Mouse (Mus musculus): ENCODE measurements around the gene Pxt1.

Pxt1 gene

DNA sequence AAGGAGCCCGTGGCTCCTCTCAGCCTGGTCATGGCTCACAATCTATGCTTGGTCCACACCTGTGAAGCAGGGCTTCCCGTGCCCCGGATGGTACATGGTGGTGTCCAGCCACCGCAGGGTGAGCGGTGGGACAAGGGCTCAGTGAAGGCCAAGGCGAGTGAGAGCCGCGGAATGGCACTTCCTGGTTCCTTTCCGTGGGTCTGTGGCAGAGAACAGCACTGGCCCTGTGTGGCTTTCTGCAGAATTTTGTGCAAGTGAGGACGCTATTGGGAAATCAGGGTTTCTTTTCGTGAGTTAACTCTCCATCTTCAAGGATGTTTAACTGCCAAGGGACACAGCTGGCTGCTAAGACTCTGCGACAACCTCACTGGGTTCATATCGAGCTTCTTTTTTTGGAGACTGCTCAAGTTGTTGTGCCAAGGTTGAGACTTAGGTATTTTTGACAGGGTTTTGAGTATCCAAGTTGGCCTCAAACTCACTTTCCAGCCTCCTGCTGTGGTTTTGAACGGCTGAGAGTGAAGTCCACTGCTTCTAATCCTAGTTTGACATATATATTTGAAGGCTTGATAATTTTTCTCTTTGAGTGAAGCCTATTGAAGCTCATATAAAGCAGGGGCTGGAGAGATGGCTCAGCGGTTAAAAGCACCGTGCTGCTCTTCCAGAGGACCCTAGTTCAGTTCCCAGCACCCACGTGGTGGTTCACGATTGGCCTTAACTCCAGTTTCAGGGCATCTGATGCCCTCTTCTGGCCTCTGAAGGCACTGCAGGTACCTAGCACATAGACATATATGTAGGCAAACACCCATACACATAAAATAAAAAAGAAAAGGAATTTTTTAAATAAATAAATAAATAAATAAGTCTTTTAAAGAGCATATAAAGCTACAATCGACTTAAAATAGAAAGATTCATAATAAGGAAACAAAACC lies 3.6 kb upstream of the Pxt1 start:
- DNase-seq (ENCODE audit: low read depth), result no peak

DNA sequence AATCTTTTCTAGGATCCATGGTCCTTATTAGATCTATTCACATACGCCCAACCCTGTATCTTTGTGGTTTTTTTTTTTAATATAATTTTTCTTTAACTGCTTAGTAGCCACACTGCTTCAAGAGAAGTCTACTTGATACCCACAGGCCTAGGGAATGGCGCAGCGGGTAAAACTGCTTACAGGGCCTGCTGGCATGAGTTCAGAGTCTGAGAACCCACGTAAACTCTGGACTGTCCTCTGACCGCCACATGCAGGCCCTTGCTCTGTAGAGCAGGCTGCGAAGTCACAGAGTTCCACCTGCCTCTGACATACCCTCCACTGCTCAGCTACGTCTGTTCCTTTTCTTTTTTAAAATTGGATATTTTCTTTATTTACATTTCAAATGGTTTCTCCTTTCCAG lies 841 bp upstream of the Pxt1 start:
- no peak for DNase-seq (ENCODE audit: low read depth)

DNA sequence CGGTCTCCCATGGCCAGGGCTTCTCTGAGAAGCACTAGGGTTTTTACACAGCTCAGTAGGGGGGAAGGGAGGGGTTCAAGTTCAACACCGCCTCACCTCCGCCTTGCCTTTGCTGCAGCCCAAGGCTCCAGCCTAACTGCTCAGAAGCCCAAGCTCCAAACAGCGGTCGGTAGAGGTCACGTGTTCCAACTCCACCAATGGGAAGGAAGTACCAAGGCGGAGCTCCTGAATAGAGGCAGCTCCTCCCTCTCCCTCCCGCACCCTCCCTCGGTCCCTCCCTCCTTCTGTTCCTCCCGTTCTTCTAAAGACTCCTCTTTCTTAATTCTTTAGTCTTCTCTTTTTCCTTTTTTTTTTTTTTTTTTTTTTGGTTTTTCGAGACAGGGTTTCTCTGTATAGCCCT lies 1.5 kb downstream of the Pxt1 start:
- DNase-seq (ENCODE audit: low read depth), result peak; percentile 53

DNA sequence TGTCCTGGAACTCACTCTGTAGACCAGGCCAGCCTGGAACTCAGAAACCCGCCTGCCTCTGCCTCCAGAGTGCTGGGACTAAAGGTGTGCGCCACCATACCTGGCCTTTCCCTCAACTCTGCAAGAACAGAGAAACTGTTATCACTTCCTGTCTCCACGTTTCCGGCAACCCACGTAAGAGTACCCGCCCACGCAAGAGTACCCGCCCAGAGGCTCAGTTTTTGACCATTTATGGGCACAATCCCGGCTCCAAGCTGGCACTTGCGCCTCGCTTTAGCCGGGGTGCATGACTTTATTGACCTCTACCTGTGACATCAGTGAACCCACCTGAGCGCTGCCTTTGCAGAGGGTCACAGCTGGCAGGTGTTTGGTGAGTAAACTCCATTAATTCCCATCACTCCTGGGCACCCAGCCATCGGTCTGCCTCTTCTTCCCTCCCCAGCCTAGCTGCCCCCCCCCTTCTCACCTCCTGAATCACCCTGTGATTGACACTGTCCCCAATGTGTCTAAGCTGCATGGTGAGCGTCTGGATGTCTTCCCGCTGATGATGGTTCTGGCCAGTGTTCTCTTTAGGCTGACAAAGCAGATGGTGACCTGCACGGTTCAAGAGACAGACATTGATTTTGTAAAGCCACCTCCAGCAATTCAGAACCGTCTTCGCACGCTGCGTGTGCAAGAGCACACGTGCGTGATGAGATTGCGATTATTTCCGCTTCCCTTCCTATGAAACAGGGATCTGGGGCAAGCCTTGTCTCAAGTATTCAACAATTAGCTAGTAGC lies 2.7 kb downstream of the Pxt1 start:
- no peak for DNase-seq (ENCODE audit: low read depth)

DNA sequence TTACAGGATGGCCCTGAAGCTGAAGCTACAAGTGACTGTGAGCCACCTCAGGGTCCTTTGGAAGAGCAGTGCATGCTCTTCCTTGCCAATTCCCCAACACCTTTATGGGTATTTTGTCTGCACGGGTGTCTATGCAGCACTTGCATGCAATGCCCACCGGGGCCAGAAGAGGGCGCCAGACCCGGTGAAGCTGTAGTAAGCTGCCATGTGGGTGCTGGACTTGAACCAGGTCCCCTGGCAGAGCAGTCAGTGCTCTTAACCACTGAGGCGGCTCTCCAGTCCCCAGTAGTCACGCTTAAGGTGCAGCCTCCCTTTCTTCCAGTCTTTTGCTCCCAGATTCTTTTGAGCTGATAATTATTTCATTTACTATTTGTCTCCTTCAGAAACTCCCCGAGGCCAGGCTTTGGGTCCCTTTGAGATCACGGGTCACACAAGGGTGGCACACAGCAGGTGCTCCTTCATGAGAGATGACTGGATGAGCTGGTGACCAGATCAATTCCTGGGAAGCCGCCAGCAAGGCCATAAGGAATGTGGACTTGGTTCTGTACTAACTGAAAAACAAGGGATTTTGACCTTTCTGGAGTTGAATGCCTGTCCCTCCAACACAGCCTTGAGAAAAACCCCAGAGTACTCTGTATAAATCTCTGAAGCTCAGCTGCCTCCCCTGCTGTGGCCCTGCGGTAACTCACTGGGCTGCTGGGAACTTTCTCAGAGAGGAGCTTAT lies 6.9 kb downstream of the Pxt1 start:
- DNase-seq (ENCODE audit: low read depth), result no peak

DNA sequence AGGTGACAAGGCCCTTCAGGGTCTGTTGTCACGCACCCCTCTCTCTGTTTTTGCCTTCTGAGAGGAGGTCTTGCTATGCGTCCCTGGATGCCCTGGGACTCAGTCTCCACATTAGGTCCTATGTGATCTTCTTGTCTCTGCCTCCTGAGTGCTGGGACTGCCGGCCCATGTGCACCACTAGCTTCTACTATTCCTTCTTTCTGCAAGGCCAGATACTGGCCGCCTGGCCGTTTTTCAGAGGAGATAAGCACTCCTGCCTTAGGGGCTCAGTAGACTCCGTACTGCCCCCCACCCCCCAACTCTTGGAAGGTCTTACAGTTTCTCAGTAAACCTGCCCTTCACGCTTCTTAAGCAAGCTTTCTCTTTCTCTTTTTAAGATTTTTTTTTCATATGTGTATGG lies 7.5 kb downstream of the Pxt1 start:
- DNase-seq (ENCODE audit: low read depth), result no peak

DNA sequence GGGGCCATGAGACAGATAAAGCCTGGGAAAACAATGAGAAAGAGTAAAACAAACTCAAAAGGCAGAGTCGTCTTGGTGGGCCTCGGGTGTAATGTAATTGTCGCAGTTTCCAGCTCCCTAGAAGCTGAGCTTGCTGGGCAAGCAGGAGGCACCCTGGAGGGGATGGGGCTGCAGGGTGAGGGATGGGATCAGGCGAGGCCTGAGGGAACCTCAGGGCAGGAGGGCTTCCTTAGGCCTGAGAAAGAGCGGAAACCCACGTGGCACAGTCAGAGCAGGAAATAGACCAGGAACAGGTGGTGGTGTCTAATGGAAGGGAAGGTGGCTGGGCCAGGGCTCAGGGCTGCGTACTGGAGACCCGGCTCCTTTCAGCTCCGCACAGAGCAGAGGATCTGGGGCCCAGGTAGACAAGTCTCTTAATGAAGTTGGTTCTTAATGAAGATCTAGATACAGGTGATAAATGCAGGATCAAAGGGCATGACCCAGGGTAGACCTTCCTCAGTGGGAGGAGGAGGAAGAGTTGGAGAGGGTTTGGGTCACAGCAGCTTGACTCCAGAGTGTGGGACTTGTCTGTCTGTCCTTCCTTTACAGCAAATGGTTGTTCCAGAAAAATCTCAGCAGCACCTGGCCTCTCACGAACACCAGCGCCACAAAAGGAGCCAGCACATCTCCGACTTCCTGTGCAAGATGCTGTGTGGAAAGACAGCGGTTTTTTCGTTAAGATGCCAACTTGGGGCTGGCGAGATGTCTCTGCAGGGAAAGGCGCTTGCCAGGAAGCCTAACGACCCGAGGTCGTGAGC lies 9.3 kb downstream of the Pxt1 start:
- DNase-seq (ENCODE audit: low read depth), result no peak

DNA sequence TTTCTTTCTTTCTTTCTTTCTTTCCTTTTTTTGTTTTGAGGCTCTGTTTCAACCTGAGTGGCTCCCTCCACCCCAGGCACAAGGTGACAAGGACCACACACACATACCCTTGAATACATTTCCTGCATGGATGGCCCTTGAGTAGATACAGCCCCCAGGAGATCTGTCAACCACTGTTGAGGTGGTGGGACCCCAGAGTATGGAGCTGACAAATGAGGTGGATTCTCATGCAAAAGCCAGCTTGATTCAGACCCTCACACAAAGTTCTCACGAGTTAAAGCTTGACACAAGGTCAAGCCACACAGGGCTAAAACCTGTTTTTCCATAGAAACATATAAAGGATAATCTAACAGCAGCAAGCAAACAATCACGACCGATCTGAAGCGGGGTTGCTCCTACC lies 11.4 kb downstream of the Pxt1 start:
- DNase-seq (ENCODE audit: low read depth), result no peak

DNA sequence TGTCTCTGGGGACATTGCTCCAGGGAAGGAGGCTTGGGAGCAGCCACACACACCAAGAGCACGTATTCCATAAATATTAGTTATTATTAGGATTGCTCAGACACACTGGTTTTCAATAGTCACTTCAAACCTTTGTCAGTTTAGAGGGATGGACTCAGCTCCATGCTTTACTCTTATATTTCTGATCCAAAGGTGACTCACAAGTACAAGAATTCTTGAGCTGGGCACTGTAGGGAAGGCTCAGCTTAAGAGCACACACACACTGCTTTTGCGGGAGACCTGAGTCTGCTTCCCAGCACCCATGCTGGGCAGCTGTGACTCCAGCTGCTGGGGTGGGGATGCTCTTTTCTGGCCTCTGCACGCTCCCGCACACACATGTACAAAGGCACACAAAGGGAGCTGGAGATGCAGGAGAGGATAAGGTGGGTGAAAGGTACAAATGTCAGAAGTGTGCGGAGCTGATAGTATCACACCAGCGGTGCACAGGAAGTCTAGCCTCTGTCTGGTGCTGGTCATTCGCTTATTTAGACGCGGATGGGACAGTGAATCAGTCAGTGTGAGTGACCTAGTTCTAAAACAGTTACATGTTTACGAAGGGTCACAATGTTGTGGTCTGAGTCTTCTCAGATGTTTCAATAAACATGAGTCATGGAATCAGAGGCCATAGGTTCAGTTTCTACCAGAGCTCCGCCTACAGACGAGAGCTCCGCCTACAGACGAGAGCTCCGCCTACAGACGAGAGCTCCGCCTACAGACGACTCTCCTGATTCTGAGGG lies 12.0 kb downstream of the Pxt1 start:
- no peak for DNase-seq (ENCODE audit: low read depth)

DNA sequence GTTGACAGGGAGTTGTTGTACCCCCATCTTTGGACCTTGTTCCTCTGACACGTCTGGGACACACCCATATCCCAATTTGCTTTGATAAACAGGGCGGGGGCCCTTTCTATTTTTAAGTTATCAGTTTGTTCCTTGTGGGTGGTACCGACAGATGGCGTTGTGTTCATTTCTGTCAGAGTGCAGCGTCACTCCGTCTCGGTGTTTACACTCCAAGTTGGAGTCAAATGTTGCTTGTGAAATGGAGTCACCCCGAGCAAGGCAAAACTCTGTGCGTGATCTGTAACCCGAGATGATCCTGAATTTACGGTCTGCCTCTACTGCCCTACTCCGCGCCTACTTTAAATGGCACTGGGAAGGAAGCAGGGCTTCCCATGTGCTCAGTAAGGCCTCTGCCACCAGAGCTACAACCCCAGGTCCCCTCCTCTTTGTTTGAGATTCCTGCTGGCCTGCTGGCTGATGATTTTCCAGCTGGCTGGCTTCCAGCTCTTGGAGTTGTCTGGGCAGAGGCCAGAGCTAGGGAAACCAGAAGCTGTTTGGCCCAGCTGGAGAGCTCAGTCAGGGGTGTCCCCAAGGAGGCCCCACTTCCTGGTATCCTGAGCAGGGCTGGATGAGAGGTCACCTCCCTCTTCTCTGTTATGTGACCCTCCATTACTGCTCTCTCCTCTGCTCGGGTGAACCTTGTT lies 13.1 kb downstream of the Pxt1 start:
- DNase-seq (ENCODE audit: low read depth), result peak; percentile 90

DNA sequence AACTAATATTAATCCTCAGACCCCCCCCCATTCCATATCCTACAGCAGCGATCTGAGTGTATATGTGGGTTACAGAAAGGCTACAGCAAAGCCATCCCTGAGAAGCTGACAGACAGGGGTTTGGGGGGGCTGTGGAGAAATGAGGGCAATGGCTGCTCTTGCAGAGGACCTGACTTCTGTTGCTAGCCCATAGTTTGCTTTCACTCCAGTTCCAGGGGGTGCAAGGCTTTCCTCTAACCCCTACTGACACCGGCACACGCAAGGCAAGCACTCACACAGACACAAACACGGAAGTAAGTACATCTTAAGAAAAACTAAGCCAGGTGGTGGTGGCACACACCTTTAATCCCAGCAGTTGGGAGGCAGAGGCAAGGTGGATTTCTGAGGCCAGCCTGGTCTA lies 14.3 kb downstream of the Pxt1 start:
- no peak for DNase-seq (ENCODE audit: low read depth)

DNA sequence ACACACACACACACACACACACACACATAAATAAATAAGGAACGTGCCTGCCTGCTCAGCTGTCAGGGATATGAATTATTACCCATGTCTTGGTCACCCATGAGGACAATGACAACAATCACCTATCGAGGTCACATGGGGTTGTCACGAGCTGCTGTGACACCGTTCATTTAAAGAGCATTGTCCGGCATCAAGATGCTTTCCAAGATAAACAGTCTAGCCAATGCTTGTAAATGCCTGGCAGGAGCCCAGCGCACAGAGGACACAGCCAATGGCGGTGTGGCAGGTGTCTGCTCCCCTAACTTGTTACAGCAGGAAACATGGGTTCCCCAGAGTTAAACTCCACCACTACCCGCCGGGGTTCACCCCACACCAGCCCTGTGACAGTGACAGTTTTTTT lies 15.6 kb downstream of the Pxt1 start:
- DNase-seq (ENCODE audit: low read depth), result no peak

DNA sequence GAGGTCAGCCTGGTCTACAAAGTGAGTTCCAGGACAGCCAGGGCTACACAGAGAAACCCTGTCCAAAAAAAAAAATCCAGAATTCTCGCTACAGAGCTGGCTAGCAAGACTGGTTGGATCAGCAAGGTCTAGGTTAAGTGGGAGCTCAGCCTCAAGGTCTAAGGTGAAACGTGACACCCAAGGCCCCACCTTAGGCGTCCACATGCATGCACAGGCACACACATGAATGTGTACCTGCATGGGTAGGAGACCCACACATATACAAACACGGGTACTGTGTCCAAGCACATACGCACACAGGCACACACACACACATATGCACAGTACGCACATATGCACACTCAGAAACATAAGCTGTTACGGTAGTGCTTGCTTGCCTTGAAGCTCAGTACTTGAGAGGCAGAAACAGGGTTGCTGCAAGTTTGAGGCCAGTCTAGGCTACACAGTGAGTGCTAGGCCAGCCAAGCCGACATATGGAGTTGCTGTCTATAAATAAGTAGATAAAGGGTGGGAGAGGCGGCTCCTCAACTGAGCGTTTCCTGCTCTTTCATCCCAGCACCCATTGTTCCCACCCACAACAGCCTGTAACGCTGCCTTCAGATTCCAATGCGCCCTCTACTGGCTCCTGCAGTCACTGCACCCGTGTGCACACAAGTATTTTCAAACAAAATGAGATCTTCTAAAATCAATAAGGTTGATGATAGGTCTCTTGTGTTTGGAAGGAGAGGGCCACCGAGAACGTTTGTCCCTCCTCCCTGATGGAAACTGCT lies 16.6 kb downstream of the Pxt1 start:
- peak; percentile 57 for DNase-seq (ENCODE audit: low read depth)

DNA sequence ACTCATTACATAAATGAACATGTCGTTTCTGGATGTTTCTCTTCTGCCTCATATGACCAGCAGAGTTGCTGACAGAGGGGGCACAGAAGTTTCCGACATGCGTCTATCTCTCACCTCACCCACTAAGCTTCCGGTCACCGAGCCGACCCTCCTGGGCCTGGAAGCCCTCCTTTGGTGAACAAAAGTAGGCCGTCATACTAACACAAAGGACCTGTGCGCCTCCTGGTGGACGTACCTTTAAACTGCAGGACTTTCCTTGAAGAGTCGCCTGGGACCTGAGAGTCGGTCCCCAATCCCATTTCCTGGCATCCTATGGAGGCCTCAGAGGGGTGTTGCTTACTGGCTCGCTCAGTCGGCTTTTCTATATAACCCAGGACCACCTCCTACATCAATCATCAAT lies 17.3 kb downstream of the Pxt1 start:
- DNase-seq (ENCODE audit: low read depth), result peak; percentile 62

DNA sequence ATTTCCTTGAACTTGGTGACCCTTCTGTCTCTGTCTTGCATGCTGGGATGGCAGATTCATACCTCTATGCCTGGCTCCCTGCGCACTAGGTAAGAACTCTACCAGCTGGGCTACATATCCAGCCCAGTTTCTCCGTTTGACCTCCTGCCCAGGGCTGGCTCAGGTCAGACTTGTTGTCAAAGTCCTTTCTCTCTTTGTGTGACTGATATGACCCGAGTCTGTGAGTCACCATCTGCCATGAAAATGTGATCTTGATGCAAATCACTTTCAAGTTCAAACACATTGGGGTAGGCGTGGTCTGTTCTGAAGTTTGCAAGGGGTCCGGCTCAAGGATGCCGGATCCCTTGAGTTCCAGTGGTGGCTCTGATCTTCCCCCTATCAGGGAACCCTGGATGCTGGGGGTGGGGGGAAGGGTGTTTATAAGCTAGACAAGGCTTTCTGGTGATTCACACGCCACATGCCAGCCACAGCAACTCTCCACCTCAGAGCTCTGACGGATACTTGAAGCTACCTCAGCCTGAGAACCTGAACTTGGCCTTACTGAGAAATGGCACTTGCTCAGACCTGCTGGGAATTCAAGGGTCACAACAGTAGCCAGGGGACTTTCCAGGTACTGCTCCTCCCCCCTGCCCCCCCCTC lies 18.6 kb downstream of the Pxt1 start:
- no peak for DNase-seq (ENCODE audit: low read depth)

DNA sequence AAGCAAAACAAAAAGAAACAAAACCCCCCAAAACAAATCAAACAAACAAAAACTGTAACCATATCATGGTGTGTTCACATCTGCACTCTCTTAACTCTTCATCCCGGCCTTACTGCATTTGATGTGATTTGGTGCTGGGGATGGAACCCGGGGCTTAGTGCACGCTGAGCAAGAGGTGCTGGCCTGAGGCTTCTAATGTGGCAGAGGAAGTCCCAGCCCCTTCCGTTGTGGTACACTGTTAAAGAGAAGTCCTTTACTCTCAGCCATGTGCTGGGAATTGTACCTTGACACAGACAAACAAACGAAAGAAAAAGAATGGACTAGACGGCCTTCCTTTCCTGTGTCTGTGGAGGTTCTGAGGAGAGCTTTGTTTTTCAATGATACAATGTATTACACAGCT lies 21.5 kb downstream of the Pxt1 start:
- no peak for DNase-seq (ENCODE audit: low read depth)

DNA sequence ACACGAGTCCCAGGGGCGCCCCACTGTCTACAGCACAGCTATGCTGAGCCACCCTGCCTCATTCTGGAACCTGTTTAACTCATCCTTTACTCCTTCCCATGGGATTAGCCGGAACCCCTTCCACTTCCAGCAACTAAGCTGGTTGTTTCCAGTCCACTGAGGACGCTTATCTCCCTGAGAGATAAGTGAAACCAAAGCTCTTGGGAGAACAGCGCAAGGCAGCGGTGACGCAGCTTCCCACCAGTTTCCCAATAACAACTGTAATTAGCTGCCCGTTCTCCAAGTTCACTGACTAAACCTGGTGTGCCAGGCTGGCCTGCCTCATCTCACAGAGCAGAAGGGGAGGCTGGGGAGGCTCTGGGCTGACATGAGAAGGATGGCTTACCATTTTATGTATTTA lies 22.6 kb downstream of the Pxt1 start:
- no peak for DNase-seq (ENCODE audit: low read depth)

DNA sequence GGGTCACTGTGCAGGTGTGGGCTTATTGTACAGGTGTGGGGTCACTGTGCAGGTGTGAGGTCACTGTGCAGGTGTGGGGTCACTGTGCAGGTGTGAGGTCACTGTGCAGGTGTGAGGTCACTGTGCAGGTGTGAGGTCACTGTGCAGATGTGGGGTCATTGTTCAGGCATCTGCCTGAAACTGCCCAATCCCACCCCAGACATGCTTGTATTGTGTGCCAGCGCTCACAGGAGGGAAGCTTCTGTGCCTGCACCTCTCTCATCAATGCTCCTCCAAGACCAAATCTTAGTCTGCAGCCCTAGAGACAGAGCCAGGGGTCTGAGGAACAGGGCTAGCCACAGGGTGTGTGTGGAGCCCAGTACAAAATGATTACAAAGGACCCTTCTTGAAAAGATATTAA lies 27.1 kb downstream of the Pxt1 start:
- no peak for DNase-seq (ENCODE audit: low read depth)

DNA sequence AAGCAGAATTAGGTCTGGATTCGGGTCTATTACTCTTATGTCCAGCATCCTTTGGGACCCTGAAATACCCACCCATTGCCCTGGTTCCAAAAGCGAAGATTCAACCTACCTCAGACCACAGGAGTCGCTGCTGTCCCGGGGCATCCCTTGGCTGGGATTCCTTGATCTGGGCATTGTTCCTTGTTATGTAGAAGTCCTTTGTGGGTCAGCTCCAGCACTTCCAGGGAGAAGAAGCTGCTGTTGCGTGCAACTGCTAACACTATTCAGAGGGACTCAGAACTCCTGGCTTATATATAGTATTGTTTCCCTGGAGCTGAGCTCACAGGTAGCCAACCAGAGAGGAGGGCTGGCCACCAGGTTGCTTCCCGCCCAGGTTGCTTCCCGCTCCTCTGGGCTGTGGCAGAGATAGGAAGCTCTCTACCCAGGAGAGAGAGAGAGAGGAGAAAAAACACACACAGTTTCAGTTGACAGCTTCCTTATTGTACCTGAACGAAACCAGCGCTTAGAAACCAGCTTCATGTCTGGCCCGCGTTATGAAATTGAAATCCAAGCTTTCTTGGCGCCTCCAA lies 28.5 kb downstream of the Pxt1 start, which contains the start of gene 4930539E08Rik:
Gene 4930539E08Rik (minus strand): TSS at position 265 of the 569 bp plus-strand sequence.
- DNase-seq (ENCODE audit: low read depth), result no peak

Data from c-Kit-positive CD71-positive TER-119-negative erythroid progenitor cells, embryonic 14.5 days (primary cell).